ENCODE assay signal across 16 mouse cellular contexts in the genomic region with DNA sequence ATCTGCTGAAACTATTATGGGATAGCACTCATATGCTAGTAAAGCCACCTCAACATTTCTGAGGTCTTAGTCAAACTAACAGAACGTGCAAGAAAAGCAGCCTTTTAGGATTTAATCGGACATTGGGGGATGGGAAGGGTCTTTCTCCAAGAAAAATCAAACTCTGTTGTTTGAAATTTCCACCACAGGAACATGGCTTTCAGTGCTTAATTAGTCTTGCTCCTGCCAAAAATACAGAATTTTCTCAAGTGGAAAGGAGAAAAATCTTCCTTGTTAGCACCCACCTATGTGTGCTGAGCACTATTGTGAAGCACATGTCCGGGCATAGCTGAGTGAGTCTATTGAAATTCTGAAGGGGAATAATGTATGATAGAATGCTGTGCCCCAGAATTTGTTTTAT.
"Had no signal": no experiment of that assay in that cellular context is flagged by ENCODE, and none has a peak within 500 bp of the region (broad histone marks: within the 10 kb centered on the region; RNA-seq: fewer than 3 reads in every experiment).

No protein-coding gene starts in this region.

- H3K27me3 ChIP-seq: neural tube, embryonic 12.5 days; neural tube, embryonic 13.5 days; neural tube, embryonic 15.5 days; stomach, embryonic 15.5 days had no signal

- H3K36me3 ChIP-seq: neural tube, embryonic 12.5 days; neural tube, embryonic 13.5 days; neural tube, embryonic 15.5 days; stomach, embryonic 15.5 days had no signal

- DNase-seq: right cerebral cortex, adult 18-20 months; right cerebral cortex, postnatal 14 days; right cerebral cortex, postnatal 25 days; right cerebral cortex, postnatal 4 days; spleen, adult 18-20 months; thymus, adult 18-20 months; thymus, adult 2 months; thymus, postnatal 14 days; thymus, postnatal 25 days; thymus, postnatal 36 days; thymus, postnatal 4 days had no signal

- H3K4me2 ChIP-seq: neural tube, embryonic 12.5 days; neural tube, embryonic 13.5 days; neural tube, embryonic 15.5 days; stomach, embryonic 15.5 days had no signal

- H3K9me3 ChIP-seq: neural tube, embryonic 12.5 days; neural tube, embryonic 13.5 days; neural tube, embryonic 15.5 days; stomach, embryonic 15.5 days had no signal

- H3K4me1 ChIP-seq: neural tube, embryonic 12.5 days; neural tube, embryonic 13.5 days; neural tube, embryonic 15.5 days; stomach, embryonic 15.5 days had no signal

- H3K4me3 ChIP-seq: neural tube, embryonic 12.5 days; neural tube, embryonic 13.5 days; neural tube, embryonic 15.5 days; stomach, embryonic 15.5 days had no signal

- H3K9ac ChIP-seq: neural tube, embryonic 12.5 days; neural tube, embryonic 13.5 days; neural tube, embryonic 15.5 days; stomach, embryonic 15.5 days had no signal

- H3K27ac ChIP-seq: neural tube, embryonic 12.5 days; neural tube, embryonic 13.5 days; neural tube, embryonic 15.5 days; stomach, embryonic 15.5 days; stomach, postnatal 0 days had no signal
